Mouse (Mus musculus): ENCODE results near the gene Ccdc141. TPM values are rescaled to one million over a fixed set of nuclear protein-coding genes. Genes with fewer than 3 reads are reported as not detected.

Ccdc141 gene
- polyA plus RNA-seq, 1 experiment from 2014 or later: 7.1 TPM

DNA sequence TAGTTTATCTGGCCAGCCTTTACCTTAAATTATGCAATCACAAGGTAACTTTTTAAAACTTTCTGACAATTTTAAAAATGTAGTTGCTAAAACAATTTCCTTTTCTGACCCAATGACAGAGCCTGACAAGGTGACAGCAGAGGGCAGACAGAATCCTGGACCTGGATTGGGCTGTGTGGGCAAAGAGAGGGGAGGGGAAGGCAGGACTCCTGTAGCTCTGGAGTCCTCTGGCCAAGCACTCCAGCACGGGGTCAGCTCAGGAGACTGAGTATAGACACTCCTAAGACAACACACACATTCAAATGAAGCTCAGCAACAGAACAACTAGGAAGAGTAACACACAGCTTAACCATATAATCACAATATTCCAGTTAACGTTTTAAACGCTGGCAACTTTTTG, 19.9 kb upstream of the Ccdc141 start:
- Histone ChIP-seq H3K4me1 (no peaks in the 10 kb centered on the region), H3K4me2 (no peak overlapping the region), H3K9me3 (replicated peaks) (no peaks in the 10 kb centered on the region), H3K27me3 (replicated peaks) (no peaks in the 10 kb centered on the region), H3K36me3 (peaks cover 55% of the 10 kb centered on the region), H3K4me3 (replicated peaks) (no peak overlapping the region), H3K27ac (replicated peaks) (no peak overlapping the region), H3K9ac (replicated peaks) (no peak overlapping the region)
- WGBS: 89% methylated on average over 3 of the region's 3 CpGs
- ATAC-seq (ENCODE audit: low FRiP score): no peak

DNA sequence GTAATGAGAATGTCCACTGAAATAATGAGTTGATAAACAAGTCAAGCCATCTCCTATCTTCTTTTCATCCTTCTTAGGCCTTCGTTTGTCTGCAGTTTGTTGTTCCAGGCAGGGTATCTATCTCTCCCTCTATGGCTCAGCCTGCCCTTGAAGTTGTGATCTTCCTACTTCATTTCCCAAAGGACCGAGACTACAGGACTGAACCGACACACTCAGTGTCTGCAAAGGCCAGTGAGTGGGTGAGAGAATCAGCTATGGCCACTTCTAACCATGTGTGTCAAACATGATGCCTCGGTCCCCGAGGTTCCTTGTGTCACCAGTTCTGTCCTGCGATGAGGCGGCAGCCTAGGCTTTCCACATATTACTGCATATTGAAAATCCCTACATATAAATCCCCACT, 19.2 kb upstream of the Ccdc141 start:
- no peaks in the 10 kb centered on the region for H3K4me1 ChIP-seq
- no peak overlapping the region for H3K4me3 ChIP-seq (replicated peaks)
- no peaks in the 10 kb centered on the region for H3K9me3 ChIP-seq (replicated peaks)
- no peaks in the 10 kb centered on the region for H3K27me3 ChIP-seq (replicated peaks)
- no peak for ATAC-seq (ENCODE audit: low FRiP score)
- no peak overlapping the region for H3K4me2 ChIP-seq
- H3K27ac ChIP-seq (replicated peaks): no peak overlapping the region
- H3K36me3 ChIP-seq: peaks cover 50% of the 10 kb centered on the region
- WGBS: 91% methylated on average over 7 of the region's 7 CpGs
- H3K9ac ChIP-seq (replicated peaks): no peak overlapping the region

DNA sequence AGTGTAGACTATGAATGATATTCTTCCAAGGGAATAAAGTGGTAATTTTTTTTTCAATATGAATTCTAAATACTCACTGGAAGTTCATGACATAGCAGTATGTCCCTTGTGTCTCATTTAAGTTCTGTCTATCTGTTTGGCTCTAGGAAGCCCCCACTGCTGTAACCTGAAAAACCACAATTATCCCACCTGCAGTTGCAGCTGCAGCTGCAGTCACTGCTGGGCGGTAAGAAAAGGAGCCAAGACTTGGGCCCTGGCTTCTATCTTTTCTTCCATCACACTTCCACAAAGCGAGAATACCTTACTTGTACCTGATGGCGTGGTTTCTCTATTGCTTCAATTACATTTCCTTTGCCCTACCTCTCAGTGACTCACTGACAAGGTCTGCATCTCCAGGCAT, 17.1 kb upstream of the Ccdc141 start:
- Histone ChIP-seq H3K36me3 (peaks cover 42% of the 10 kb centered on the region), H3K4me1 (peaks cover 4% of the 10 kb centered on the region; the same call in 1 of the 2 replicates), H3K4me2 (no peak overlapping the region), H3K27me3 (replicated peaks) (no peaks in the 10 kb centered on the region), H3K4me3 (replicated peaks) (no peak overlapping the region), H3K9me3 (replicated peaks) (no peaks in the 10 kb centered on the region), H3K9ac (replicated peaks) (no peak overlapping the region), H3K27ac (replicated peaks) (no peak overlapping the region)
- 86% methylated on average over 3 of the region's 3 CpGs for WGBS
- ATAC-seq (ENCODE audit: low FRiP score): no peak

DNA sequence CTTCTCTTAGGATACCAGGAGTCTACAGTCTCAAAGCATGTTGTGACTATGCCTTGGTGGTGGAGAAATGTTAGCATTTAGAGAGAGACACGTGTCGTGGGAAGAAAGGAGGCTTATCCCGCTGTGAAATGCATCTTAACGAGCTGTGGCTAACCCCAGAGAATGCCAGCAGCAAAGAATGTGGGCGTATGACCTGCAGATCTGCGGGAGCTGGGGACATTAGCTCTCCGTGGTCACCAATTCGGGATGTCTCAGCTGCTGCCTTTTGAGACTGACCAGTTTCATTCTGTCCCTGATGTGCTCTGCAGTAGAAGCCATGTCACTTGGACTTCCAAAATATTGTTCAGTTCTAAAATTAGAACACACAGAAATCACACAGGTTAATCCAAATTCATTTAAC, 16.5 kb upstream of the Ccdc141 start:
- ATAC-seq (ENCODE audit: low FRiP score): no peak
- no peak overlapping the region for H3K27ac ChIP-seq (replicated peaks)
- no peak overlapping the region for H3K9ac ChIP-seq (replicated peaks)
- peaks cover 4% of the 10 kb centered on the region; the same call in 1 of the 2 replicates for H3K4me1 ChIP-seq
- H3K4me3 ChIP-seq (replicated peaks): no peak overlapping the region
- H3K27me3 ChIP-seq (replicated peaks): no peaks in the 10 kb centered on the region
- 72% methylated on average over 8 of the region's 8 CpGs for WGBS
- H3K4me2 ChIP-seq: no peak overlapping the region
- H3K36me3 ChIP-seq: peaks cover 42% of the 10 kb centered on the region
- no peaks in the 10 kb centered on the region for H3K9me3 ChIP-seq (replicated peaks)

DNA sequence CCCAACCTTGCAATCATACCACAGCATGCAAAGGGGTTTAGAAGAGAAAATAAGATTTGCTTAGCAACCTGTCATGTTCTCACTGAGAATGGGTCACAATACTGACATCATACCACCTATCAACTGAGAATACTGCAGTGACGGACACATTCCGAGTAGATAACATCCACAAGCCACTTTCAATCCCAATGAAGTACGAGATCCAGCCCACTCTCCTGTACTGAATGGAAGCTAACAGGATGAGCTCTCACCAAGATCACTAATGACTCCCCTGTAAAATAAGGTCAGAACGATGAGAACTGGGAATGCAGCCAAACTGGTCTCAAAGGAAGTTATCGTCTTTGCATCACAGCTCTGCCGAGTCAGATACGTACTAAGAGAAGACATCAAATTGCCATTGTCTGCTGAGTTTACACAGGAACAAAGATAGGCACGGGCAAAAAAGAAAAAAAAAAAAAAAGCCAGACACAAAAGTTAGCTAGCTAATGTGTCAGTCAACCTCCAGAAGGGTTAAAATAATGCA, 13.7 kb upstream of the Ccdc141 start:
- H3K9me3 ChIP-seq (replicated peaks): no peaks in the 10 kb centered on the region
- H3K4me2 ChIP-seq: no peak overlapping the region
- H3K36me3 ChIP-seq: peaks cover 22% of the 10 kb centered on the region
- H3K4me1 ChIP-seq: peaks cover 4% of the 10 kb centered on the region; the same call in 1 of the 2 replicates
- H3K9ac ChIP-seq (replicated peaks): no peak overlapping the region
- H3K27ac ChIP-seq (replicated peaks): no peak overlapping the region
- H3K4me3 ChIP-seq (replicated peaks): no peak overlapping the region
- ATAC-seq (ENCODE audit: low FRiP score): no peak
- no peaks in the 10 kb centered on the region for H3K27me3 ChIP-seq (replicated peaks)
- 43% methylated on average over 8 of the region's 8 CpGs for WGBS

DNA sequence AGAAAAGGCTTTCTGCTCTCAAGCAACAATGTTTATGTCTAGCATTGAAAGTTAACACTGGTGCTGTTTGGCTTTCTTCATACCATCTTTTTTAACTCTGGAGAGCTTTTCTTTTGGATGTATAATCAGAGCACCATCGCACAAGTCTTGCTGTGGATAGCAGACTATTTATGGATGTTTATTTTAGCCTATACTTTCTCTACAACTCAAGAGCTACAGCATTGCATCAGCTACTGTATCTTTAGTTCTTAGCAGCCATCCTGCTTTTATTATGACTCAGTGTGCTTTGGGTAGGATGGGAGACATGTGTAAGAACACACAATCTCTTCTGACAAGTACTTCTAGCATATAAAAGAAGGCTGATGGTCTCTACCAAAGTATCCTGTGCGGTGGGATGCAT, 13.2 kb upstream of the Ccdc141 start:
- Histone ChIP-seq H3K9me3 (replicated peaks) (no peaks in the 10 kb centered on the region), H3K4me1 (peaks cover 4% of the 10 kb centered on the region; the same call in 1 of the 2 replicates), H3K9ac (replicated peaks) (no peak overlapping the region), H3K27ac (replicated peaks) (no peak overlapping the region), H3K36me3 (peaks cover 22% of the 10 kb centered on the region), H3K4me3 (replicated peaks) (no peak overlapping the region), H3K27me3 (replicated peaks) (no peaks in the 10 kb centered on the region), H3K4me2 (no peak overlapping the region)
- no peak for ATAC-seq (ENCODE audit: low FRiP score)
- WGBS: 91% methylated on average over 2 of the region's 2 CpGs

DNA sequence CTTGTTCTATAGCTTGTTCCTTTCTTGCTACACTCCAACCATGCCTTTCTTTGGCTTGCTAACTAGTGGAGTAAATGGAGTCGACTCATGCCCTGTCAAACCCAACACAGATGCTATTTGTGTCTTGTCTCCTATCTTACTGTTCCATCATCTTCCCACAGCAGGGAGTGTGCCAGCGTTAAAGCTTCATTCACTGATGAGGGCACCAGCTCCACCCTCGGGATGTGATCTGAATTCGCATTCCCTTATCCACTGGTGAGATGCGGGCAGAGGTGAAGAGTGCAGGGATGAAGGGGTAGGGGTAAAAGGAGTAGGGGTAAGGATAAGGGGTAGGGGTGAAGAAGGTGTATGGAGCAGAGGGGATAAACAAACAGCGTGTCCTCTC, 12.6 kb upstream of the Ccdc141 start:
- ATAC-seq (ENCODE audit: low FRiP score): no peak
- WGBS: 81% methylated on average over 6 of the region's 6 CpGs
- no peak overlapping the region for H3K4me3 ChIP-seq (replicated peaks)
- H3K36me3 ChIP-seq: peaks cover 16% of the 10 kb centered on the region
- no peaks in the 10 kb centered on the region for H3K9me3 ChIP-seq (replicated peaks)
- H3K27ac ChIP-seq (replicated peaks): no peak overlapping the region
- no peaks in the 10 kb centered on the region for H3K27me3 ChIP-seq (replicated peaks)
- peaks cover 4% of the 10 kb centered on the region; the same call in 1 of the 2 replicates for H3K4me1 ChIP-seq
- no peak overlapping the region for H3K4me2 ChIP-seq
- no peak overlapping the region for H3K9ac ChIP-seq (replicated peaks)

DNA sequence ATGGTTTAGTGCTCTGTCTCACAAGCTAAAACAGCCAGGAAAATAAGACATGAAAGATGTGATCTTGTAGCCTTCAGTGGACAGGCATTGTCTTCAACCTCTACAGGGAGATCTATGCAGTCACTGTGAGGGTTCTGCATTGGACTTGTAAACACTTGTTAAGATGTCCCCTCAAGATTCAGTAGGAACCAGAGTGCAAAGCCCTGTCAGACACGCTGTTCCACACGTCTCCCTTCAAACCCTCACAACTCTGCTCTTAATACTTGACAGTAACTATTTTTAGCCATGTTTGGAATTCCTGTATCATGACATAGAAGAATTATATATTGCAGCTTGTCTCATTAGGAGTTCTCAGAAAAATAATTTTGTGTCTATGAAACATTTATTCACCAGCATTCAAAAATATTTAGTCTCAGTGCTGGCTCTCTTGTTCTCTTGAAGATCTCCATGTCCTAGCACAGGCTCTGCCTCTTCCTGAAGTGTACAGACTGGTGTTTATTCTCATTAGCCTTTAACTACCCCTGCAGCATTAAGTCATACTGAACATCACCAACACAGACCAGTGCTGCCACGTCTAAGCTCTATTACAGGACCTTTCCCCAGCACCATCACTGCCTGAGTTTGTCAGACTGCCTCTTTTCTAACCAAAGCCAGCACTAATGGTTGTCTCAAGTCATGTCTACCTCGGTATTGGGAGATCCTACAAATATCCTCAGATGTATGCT, 12.0 kb upstream of the Ccdc141 start:
- 91% methylated on average over 4 of the region's 4 CpGs for WGBS
- peaks cover 4% of the 10 kb centered on the region; the same call in 1 of the 2 replicates for H3K4me1 ChIP-seq
- H3K36me3 ChIP-seq: peaks cover 11% of the 10 kb centered on the region
- ATAC-seq (ENCODE audit: low FRiP score): no peak
- H3K27me3 ChIP-seq (replicated peaks): no peaks in the 10 kb centered on the region
- H3K4me2 ChIP-seq: no peak overlapping the region
- H3K27ac ChIP-seq (replicated peaks): no peak overlapping the region
- H3K9ac ChIP-seq (replicated peaks): no peak overlapping the region
- no peaks in the 10 kb centered on the region for H3K9me3 ChIP-seq (replicated peaks)
- H3K4me3 ChIP-seq (replicated peaks): no peak overlapping the region

DNA sequence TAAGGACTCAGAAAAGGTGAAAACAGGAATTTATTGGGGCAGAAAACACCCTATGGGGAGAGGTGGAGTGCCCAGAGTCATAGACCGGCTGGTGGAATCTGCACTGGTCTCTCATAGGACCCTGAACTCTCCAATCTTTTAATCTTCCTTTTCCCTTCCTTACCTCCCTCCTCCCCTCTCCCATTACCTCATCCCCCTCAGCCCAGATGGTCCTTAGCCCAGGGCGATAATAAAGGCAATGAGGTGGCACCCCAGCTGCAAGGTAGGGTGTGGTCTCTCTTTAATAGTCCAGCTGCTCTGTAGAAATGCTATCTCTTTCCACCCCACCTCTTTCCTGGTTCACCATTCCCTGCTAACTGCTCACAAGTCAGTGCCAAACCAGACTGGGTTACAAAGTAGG, 7.0 kb upstream of the Ccdc141 start:
- 54% methylated on average over 2 of the region's 2 CpGs for WGBS

DNA sequence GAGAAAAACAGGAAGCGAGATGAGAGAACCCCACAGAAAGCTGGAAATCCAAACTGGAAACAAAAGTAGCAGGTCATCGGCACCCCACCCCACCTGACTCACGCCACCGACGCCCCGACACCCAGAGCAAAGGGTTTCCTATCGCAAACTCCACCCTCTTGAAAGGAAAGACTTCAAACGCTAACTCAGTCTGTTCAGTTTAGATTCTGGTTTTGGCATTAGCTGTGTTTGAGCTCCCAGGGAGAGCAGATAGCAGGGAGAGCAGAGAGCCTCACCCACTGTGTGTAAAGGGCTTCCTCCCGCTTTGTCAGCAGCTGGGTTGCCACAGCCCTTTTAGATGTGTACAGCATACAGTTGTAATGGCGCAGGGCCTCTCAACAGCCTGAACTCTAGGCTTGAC, 6.0 kb upstream of the Ccdc141 start:
- Histone ChIP-seq H3K36me3 (no peaks in the 10 kb centered on the region), H3K27me3 (replicated peaks) (no peaks in the 10 kb centered on the region), H3K4me3 (replicated peaks) (no peak overlapping the region), H3K4me1 (peaks cover 24% of the 10 kb centered on the region), H3K9ac (replicated peaks) (no peak overlapping the region), H3K27ac (replicated peaks) (no peak overlapping the region), H3K4me2 (no peak overlapping the region), H3K9me3 (replicated peaks) (no peaks in the 10 kb centered on the region)
- WGBS: 78% methylated on average over 10 of the region's 10 CpGs
- ATAC-seq (ENCODE audit: low FRiP score): no peak

More for the DNA sequence above, 7.0 kb upstream of the Ccdc141 start:
- Histone ChIP-seq H3K4me1 (peaks cover 13% of the 10 kb centered on the region), H3K4me3 (replicated peaks) (no peak overlapping the region), H3K27ac (replicated peaks) (no peak overlapping the region), H3K36me3 (no peaks in the 10 kb centered on the region), H3K9me3 (replicated peaks) (no peaks in the 10 kb centered on the region), H3K9ac (replicated peaks) (no peak overlapping the region), H3K4me2 (no peak overlapping the region), H3K27me3 (replicated peaks) (no peaks in the 10 kb centered on the region)
- no peak for ATAC-seq (ENCODE audit: low FRiP score)

DNA sequence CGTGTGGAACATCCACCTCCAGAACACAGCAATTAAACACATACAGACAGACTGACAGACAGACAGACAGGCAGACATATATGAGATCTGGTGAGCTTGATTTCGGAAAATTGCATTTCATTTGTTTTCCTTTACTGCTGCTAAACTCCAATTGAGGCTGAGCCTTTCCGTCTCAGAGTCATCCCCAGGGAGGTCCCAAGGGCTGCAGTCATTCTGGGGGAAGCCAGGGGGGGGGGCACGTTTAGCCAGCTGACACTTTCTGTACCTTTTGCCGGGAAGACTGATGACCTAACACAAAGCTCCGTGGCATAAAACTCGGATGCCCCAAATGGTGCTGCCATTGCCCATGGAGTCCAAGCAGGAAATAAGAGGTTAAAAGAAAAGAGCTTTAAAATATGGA, 5.0 kb upstream of the Ccdc141 start:
- WGBS: 52% methylated on average over 7 of the region's 7 CpGs
- Histone ChIP-seq H3K9ac (replicated peaks) (no peak overlapping the region), H3K9me3 (replicated peaks) (no peaks in the 10 kb centered on the region), H3K27me3 (replicated peaks) (no peaks in the 10 kb centered on the region), H3K4me2 (no peak overlapping the region), H3K36me3 (no peaks in the 10 kb centered on the region), H3K4me1 (peaks cover 32% of the 10 kb centered on the region), H3K27ac (replicated peaks) (no peak overlapping the region), H3K4me3 (replicated peaks) (no peak overlapping the region)
- ATAC-seq (ENCODE audit: low FRiP score): no peak

DNA sequence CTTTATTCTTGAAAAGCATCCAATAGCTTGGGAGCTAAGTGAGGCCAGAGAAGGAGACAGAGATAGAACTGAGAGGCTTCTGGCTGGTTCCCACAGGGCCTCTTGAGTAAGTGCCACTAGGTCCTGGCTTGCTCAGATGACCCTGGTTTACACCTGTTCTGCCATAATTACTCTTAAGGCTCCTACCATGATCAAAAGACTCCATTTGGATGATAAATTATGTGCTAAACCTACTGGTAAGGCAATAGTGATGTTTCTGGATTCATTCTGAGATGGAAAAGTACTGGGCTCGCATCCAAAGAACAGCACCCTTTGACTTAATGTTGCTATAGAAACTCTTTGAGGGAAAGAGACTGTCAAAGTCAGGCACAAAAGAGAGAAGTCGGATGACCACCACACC, 3.9 kb upstream of the Ccdc141 start:
- WGBS: 43% methylated on average over 2 of the region's 2 CpGs
- Histone ChIP-seq H3K4me2 (no peak overlapping the region), H3K9ac (replicated peaks) (no peak overlapping the region), H3K27me3 (replicated peaks) (no peaks in the 10 kb centered on the region), H3K36me3 (no peaks in the 10 kb centered on the region), H3K4me3 (replicated peaks) (no peak overlapping the region), H3K27ac (replicated peaks) (no peak overlapping the region), H3K9me3 (replicated peaks) (no peaks in the 10 kb centered on the region), H3K4me1 (peaks cover 41% of the 10 kb centered on the region)
- ATAC-seq (ENCODE audit: low FRiP score): no peak

Data from neural tube, embryonic 15.5 days (tissue).